Mouse (Mus musculus): ENCODE results near the gene Morn3. TPM values are rescaled to one million over a fixed set of nuclear protein-coding genes. Genes with fewer than 3 reads are reported as not detected.

Gene Morn3
- polyA plus RNA-seq (2016; fragmentation: Nextera tagmentation; extraction: Ambion mirVana) = not detected in 2 replicates

DNA sequence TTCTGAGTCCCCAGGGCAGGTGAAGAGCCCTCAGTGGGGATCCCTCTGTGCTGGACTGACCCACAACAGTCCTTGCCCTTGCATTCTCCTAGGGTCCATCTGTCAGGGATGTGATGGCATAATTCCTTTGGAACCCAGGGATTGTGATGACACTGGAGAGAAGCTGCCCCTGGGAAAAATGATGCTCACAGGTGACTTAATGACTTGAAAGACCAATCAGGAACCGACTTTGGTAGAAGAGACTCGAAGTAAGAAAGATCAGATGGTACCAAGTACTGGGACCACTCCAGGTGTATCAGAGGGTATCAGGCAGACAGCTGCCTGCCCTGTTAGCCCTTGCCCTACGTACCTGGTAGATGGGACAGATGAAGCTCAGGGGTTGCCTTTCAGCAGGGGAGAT is at the start of gene Morn3:
Morn3 (minus strand) TSS at position 101 of the 400 bp plus-strand sequence.
- H3K27ac ChIP-seq (replicated peaks) = no peak within 1 kb of the TSS
- H3K36me3 ChIP-seq = no peaks in the 10 kb centered on the region
- H3K9me3 ChIP-seq = no peaks in the 10 kb centered on the region
- peaks cover 7% of the 10 kb centered on the region for H3K4me1 ChIP-seq
- H3K9ac ChIP-seq (replicated peaks) = no peak within 1 kb of the TSS
- H3K4me3 ChIP-seq = no peak within 1 kb of the TSS
- no peak within 1 kb of the TSS for H3K4me2 ChIP-seq (replicated peaks)
- WGBS = 83% methylated on average over 3 of the region's 3 CpGs
- ATAC-seq (ENCODE audit: low FRiP score, low read depth) = no peak
- H3K27me3 ChIP-seq = no peaks in the 10 kb centered on the region

DNA sequence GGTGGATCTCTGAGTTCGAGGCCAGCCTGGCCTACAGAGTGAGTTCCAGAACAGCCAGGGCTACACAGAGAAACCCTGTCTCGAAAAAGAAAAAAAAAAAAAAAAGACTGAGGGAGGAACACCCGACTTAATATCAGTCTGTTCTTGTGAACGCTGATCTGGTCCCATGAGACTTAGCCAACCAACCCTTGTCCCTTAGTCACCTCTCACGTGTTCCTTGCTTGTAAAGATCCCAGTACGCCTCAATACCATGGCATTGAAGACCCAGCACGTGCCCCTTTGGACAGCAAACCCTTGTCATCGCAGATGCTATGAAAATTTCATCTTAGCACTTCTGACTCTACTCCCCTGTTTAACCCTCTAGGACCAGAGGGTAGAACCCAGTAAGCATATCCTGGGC is 49.5 kb upstream of the Morn3 start:
- no peaks in the 10 kb centered on the region for H3K27me3 ChIP-seq
- H3K9ac ChIP-seq (replicated peaks) = no peak overlapping the region
- WGBS = 91% methylated on average over 8 of the region's 8 CpGs
- no peaks in the 10 kb centered on the region for H3K36me3 ChIP-seq
- ATAC-seq (ENCODE audit: low FRiP score, low read depth) = no peak
- no peaks in the 10 kb centered on the region for H3K9me3 ChIP-seq
- no peaks in the 10 kb centered on the region for H3K4me1 ChIP-seq
- no peak overlapping the region for H3K4me2 ChIP-seq (replicated peaks)
- no peak overlapping the region for H3K27ac ChIP-seq (replicated peaks)
- H3K4me3 ChIP-seq = no peak overlapping the region

- Histone ChIP-seq H3K27me3 (no peaks in the 10 kb centered on the region), H3K36me3 (no peaks in the 10 kb centered on the region), H3K4me3 (no peak overlapping the region), H3K9me3 (no peaks in the 10 kb centered on the region), H3K27ac (replicated peaks) (no peak overlapping the region), H3K4me2 (replicated peaks) (no peak overlapping the region), H3K4me1 (no peaks in the 10 kb centered on the region), H3K9ac (replicated peaks) (no peak overlapping the region)
- no peak for ATAC-seq (ENCODE audit: low FRiP score, low read depth)
- 88% methylated on average over 25 of the region's 25 CpGs for WGBS
Observed at GRCm38 (mm10) chr5:123094238-123094991, 47.6 kb upstream of the Morn3 start.

GRCm38 (mm10) chr5:123093077-123093633 is 46.3 kb upstream of the Morn3 start:
- no peak for ATAC-seq (ENCODE audit: low FRiP score, low read depth)
- Histone ChIP-seq H3K36me3 (no peaks in the 10 kb centered on the region), H3K9ac (replicated peaks) (no peak overlapping the region), H3K9me3 (no peaks in the 10 kb centered on the region), H3K27ac (replicated peaks) (no peak overlapping the region), H3K4me2 (replicated peaks) (no peak overlapping the region), H3K4me3 (no peak overlapping the region), H3K4me1 (no peaks in the 10 kb centered on the region), H3K27me3 (no peaks in the 10 kb centered on the region)
- WGBS = 79% methylated on average over 14 of the region's 14 CpGs

DNA sequence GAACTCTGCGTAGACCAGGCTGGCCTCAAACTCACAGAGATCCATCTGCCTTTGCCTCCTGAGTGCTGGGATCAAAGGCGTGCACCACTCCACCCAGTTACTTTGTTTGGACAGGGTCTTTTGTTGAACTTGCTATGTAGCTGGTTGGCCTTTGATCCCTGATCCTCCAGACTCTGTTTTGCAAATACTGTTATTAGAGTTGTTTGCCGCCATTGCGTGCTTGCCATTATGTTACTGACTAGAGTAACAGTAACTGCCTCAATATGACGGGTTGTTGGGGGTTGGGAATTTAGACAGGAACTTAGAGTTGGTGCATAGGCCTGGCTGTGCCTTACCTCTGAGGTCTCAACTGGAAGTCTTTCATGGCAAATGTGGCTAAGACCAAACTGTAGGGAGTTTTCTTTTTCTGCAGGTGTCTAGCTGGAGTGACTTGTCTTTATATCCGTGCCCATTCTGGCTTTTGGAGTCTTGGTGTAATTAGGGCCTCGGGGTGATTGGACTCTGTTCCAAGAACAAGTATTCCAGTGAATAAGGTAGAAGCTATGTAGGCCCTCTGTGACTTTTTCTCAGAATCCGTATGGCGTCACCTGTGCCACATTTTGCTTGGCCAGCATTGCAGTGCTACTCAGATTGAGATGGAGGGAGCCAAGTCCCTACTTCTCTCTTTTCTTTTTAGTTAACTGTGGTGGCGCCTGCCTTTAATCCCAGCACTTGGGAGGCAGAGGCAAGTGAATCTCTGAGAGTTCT is 43.9 kb upstream of the Morn3 start:
- Histone ChIP-seq H3K9me3 (no peaks in the 10 kb centered on the region), H3K4me2 (replicated peaks) (no peak overlapping the region), H3K27ac (replicated peaks) (no peak overlapping the region), H3K36me3 (no peaks in the 10 kb centered on the region), H3K27me3 (no peaks in the 10 kb centered on the region), H3K4me1 (no peaks in the 10 kb centered on the region), H3K9ac (replicated peaks) (no peak overlapping the region), H3K4me3 (no peak overlapping the region)
- WGBS = 86% methylated on average over 10 of the region's 10 CpGs
- ATAC-seq (ENCODE audit: low FRiP score, low read depth) = no peak

- no peaks in the 10 kb centered on the region for H3K27me3 ChIP-seq
- no peak overlapping the region for H3K27ac ChIP-seq (replicated peaks)
- no peaks in the 10 kb centered on the region for H3K4me1 ChIP-seq
- no peak for ATAC-seq (ENCODE audit: low FRiP score, low read depth)
- WGBS = 88% methylated on average over 4 of the region's 4 CpGs
- no peak overlapping the region for H3K4me2 ChIP-seq (replicated peaks)
- H3K9ac ChIP-seq (replicated peaks) = no peak overlapping the region
- no peak overlapping the region for H3K4me3 ChIP-seq
- no peaks in the 10 kb centered on the region for H3K9me3 ChIP-seq
- no peaks in the 10 kb centered on the region for H3K36me3 ChIP-seq
Observed at GRCm38 (mm10) chr5:123088784-123089183, 42.0 kb upstream of the Morn3 start.

DNA sequence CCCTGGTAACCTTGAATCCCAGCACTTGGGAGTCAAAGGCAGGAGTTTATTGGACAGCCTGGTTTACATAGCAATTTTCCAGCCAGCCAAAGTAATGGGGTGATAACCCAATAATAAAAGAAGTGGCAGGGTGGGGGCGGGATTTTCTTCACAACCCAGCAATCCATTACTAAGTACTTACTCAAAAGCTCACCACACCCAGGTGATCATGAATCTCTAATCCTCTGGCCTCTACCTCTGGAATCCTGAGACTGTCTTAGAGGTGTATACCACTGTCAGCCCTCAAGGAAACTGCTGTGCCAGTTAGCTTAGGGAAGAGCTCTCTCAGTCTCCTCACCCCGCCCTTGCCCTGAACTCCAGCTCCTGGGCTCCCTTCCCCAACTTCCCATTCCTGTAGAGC is 39.7 kb upstream of the Morn3 start:
- H3K4me2 ChIP-seq (replicated peaks) = no peak overlapping the region
- 89% methylated on average over 2 of the region's 2 CpGs for WGBS
- H3K27ac ChIP-seq (replicated peaks) = no peak overlapping the region
- H3K27me3 ChIP-seq = no peaks in the 10 kb centered on the region
- no peak for ATAC-seq (ENCODE audit: low FRiP score, low read depth)
- H3K4me1 ChIP-seq = no peaks in the 10 kb centered on the region
- no peaks in the 10 kb centered on the region for H3K9me3 ChIP-seq
- no peaks in the 10 kb centered on the region for H3K36me3 ChIP-seq
- H3K9ac ChIP-seq (replicated peaks) = no peak overlapping the region
- H3K4me3 ChIP-seq = no peak overlapping the region

GRCm38 (mm10) chr5:123083340-123084050 is 36.7 kb upstream of the Morn3 start:
- Histone ChIP-seq H3K36me3 (no peaks in the 10 kb centered on the region), H3K27ac (replicated peaks) (no peak overlapping the region), H3K27me3 (no peaks in the 10 kb centered on the region), H3K9me3 (no peaks in the 10 kb centered on the region), H3K9ac (replicated peaks) (no peak overlapping the region), H3K4me1 (peaks cover 2% of the 10 kb centered on the region; the same call in 1 of the 2 replicates), H3K4me2 (replicated peaks) (no peak overlapping the region), H3K4me3 (no peak overlapping the region)
- WGBS = 87% methylated on average over 13 of the region's 13 CpGs
- no peak for ATAC-seq (ENCODE audit: low FRiP score, low read depth)

GRCm38 (mm10) chr5:123080510-123080909 is 33.7 kb upstream of the Morn3 start:
- Histone ChIP-seq H3K27ac (replicated peaks) (no peak overlapping the region), H3K4me1 (peaks cover 20% of the 10 kb centered on the region), H3K36me3 (no peaks in the 10 kb centered on the region), H3K9ac (replicated peaks) (no peak overlapping the region), H3K4me2 (replicated peaks) (no peak overlapping the region), H3K4me3 (no peak overlapping the region), H3K9me3 (no peaks in the 10 kb centered on the region), H3K27me3 (peaks cover 11% of the 10 kb centered on the region; the same call in 1 of the 2 replicates)
- 95% methylated on average over 12 of the region's 13 CpGs for WGBS
- ATAC-seq (ENCODE audit: low FRiP score, low read depth) = no peak

DNA sequence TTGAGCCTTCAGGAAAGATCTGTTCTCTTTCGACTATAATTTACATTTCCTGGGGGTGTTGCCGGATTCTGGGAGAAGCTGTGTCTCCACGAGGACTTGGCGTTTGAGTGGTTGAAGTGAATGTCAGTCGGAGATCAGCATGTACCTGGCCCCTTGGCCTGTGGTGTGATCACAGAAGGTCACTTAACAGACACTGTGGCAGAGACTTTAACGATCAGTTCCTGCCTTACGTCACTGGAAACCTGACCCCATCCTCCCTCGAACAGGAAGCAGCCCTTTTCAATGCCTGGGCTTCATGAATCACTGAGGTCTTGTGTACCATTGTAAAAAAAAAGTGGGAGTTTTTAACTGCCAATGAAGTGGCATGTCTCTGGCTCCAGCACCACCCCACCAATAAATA is 33.2 kb upstream of the Morn3 start:
- H3K9me3 ChIP-seq = no peaks in the 10 kb centered on the region
- ATAC-seq (ENCODE audit: low FRiP score, low read depth) = no peak
- no peaks in the 10 kb centered on the region for H3K36me3 ChIP-seq
- no peak overlapping the region for H3K27ac ChIP-seq (replicated peaks)
- 89% methylated on average over 8 of the region's 8 CpGs for WGBS
- no peak overlapping the region for H3K4me2 ChIP-seq (replicated peaks)
- no peak overlapping the region for H3K9ac ChIP-seq (replicated peaks)
- peaks cover 23% of the 10 kb centered on the region for H3K4me1 ChIP-seq
- H3K4me3 ChIP-seq = no peak overlapping the region
- peaks cover 11% of the 10 kb centered on the region; the same call in 1 of the 2 replicates for H3K27me3 ChIP-seq

GRCm38 (mm10) chr5:123079568-123079967 is 32.8 kb upstream of the Morn3 start:
- H3K4me1 ChIP-seq = peaks cover 23% of the 10 kb centered on the region
- H3K9me3 ChIP-seq = no peaks in the 10 kb centered on the region
- H3K36me3 ChIP-seq = no peaks in the 10 kb centered on the region
- no peak overlapping the region for H3K4me3 ChIP-seq
- H3K27ac ChIP-seq (replicated peaks) = no peak overlapping the region
- ATAC-seq (ENCODE audit: low FRiP score, low read depth) = no peak
- H3K4me2 ChIP-seq (replicated peaks) = no peak overlapping the region
- H3K27me3 ChIP-seq = peaks cover 11% of the 10 kb centered on the region; the same call in 1 of the 2 replicates
- 85% methylated on average over 1 of the region's 1 CpGs for WGBS
- no peak overlapping the region for H3K9ac ChIP-seq (replicated peaks)

Data from midbrain, embryonic 12.5 days (tissue).